Mouse (Mus musculus) layer of hippocampus, adult 9-10 months (tissue): ENCODE data around the gene Gm5105.

Experiments used
- DNase-seq: peaks from one replicate; pipeline ENCODE4 v3.0.0; 2022; ENCODE audit warnings: low spot score

Gene Gm5105

GRCm38 (mm10) chr3:138067288-138067687 lies at the start of gene Gm5105:
Gm5105 (minus strand) TSS chr3:138067388.
- DNase-seq = no peak

GRCm38 (mm10) chr3:138116871-138117270 lies 49.7 kb upstream of the Gm5105 start:
- no peak for DNase-seq

GRCm38 (mm10) chr3:138114106-138114505 lies 46.9 kb upstream of the Gm5105 start:
- no peak for DNase-seq

- DNase-seq = no peak
These were observed 44.0 kb upstream of the Gm5105 start for GRCm38 (mm10) chr3:138110910-138111782.

- DNase-seq = no peak
These were observed 39.7 kb upstream of the Gm5105 start for GRCm38 (mm10) chr3:138106887-138107286.

GRCm38 (mm10) chr3:138105056-138105455 lies 37.9 kb upstream of the Gm5105 start:
- no peak for DNase-seq

- no peak for DNase-seq
These were observed 36.5 kb upstream of the Gm5105 start for GRCm38 (mm10) chr3:138103690-138104089.

- no peak for DNase-seq
These were observed 34.7 kb upstream of the Gm5105 start for GRCm38 (mm10) chr3:138101936-138102335.

- no peak for DNase-seq
These were observed 30.5 kb upstream of the Gm5105 start for GRCm38 (mm10) chr3:138097718-138098117.

- DNase-seq = no peak
These were observed 29.3 kb upstream of the Gm5105 start for GRCm38 (mm10) chr3:138096263-138097028.

- no peak for DNase-seq
These were observed 28.5 kb upstream of the Gm5105 start for GRCm38 (mm10) chr3:138095718-138096117.

- peak; percentile 44 for DNase-seq
These were observed 28.1 kb upstream of the Gm5105 start for GRCm38 (mm10) chr3:138095301-138095700.

- DNase-seq = no peak
These were observed 16.7 kb upstream of the Gm5105 start for GRCm38 (mm10) chr3:138083896-138084295.

GRCm38 (mm10) chr3:138083073-138083637 lies 16.0 kb upstream of the Gm5105 start:
- DNase-seq = no peak

GRCm38 (mm10) chr3:138078701-138079100 lies 11.5 kb upstream of the Gm5105 start:
- no peak for DNase-seq

- no peak for DNase-seq
These were observed 10.5 kb upstream of the Gm5105 start for GRCm38 (mm10) chr3:138077476-138078340.

GRCm38 (mm10) chr3:138075209-138075608 lies 8.0 kb upstream of the Gm5105 start:
- no peak for DNase-seq

- DNase-seq = no peak
These were observed 7.0 kb upstream of the Gm5105 start for GRCm38 (mm10) chr3:138074214-138074613.

- DNase-seq = no peak
These were observed 4.4 kb upstream of the Gm5105 start for GRCm38 (mm10) chr3:138071476-138072073.

- no peak for DNase-seq
These were observed 3.8 kb upstream of the Gm5105 start for GRCm38 (mm10) chr3:138071004-138071403.

- no peak for DNase-seq
These were observed 2.7 kb upstream of the Gm5105 start for GRCm38 (mm10) chr3:138069756-138070511.
